Mouse (Mus musculus) kidney, embryonic 15.5 days (tissue): Measurements from ENCODE around the gene Gipc3. TPM values are rescaled to one million over a fixed set of nuclear protein-coding genes. Genes with fewer than 3 reads are reported as not detected.
A peak's percentile ranks its signal among the peaks of the same experiment; 100 is the strongest.

Source experiments
- ATAC-seq: fragments of 200-750 bp; cut with Nextera tagmentation; replicated peaks from 2 replicates; pipeline ENCODE4 v1.8.0; 2017; ENCODE audit warnings: moderate TSS enrichment; ENCODE audit not compliant: low FRiP score
- H3K27ac ChIP-seq: fragments of 300-500 bp; sonication (generic); 2 replicates; pipeline ENCODE4 v1.5.1; 2015; ENCODE audit warnings: mild to moderate bottlenecking, inconsistent platforms
- H3K27me3 ChIP-seq: fragments of 300-500 bp; sonication (generic); 2 replicates; pipeline ENCODE4 v1.6.1; 2015; ENCODE audit warnings: inconsistent platforms
- H3K36me3 ChIP-seq: fragments of 300-500 bp; sonication (generic); 2 replicates; pipeline ENCODE4 v1.6.1; 2015; ENCODE audit warnings: inconsistent platforms
- H3K4me1 ChIP-seq: fragments of 300-500 bp; sonication (generic); 2 replicates; pipeline ENCODE4 v1.6.1; 2015; ENCODE audit warnings: inconsistent platforms
- H3K4me2 ChIP-seq: fragments of 300-500 bp; sonication (generic); 2 replicates; pipeline ENCODE4 v1.6.1; 2015; ENCODE audit warnings: moderate library complexity, mild to moderate bottlenecking, inconsistent platforms
- H3K4me3 ChIP-seq: fragments of 300-500 bp; sonication (generic); replicated peaks from 2 replicates; pipeline ENCODE4 v1.5.1; 2015; ENCODE audit warnings: mild to moderate bottlenecking, inconsistent platforms
- H3K9ac ChIP-seq: fragments of 300-500 bp; sonication (generic); 2 replicates; pipeline ENCODE4 v1.6.1; 2015; ENCODE audit warnings: mild to moderate bottlenecking, inconsistent platforms
- H3K9me3 ChIP-seq: fragments of 300-500 bp; sonication (generic); replicated peaks from 2 replicates; pipeline ENCODE4 v1.6.1; 2016; ENCODE audit warnings: inconsistent platforms
- WGBS: fragments of 180-500 bp; shearing (Covaris S2); methylation state at CpG from one replicate; pipeline ENCODE4 v1.1.7; 2015; ENCODE audit warnings: mixed read lengths; 5-methylcytosine and 5-hydroxymethylcytosine counted together
- polyA plus RNA-seq: library from polyadenylated mRNA; unstranded; fragments of >200 nt; fragmentation: Nextera tagmentation; extraction: Ambion mirVana; gene quantifications from 2 replicates; pipeline ENCODE4 v1.2.1, GENCODE M21; 2015

Gipc3 gene
- polyA plus RNA-seq, 1 experiment from 2014 or later: not detected

- H3K4me1 ChIP-seq: peaks cover 73% of the 10 kb centered on the region
- WGBS: 59% methylated on average over 14 of the region's 14 CpGs
- no peaks in the 10 kb centered on the region for H3K9me3 ChIP-seq
- peaks cover 27% of the 10 kb centered on the region for H3K36me3 ChIP-seq
- H3K27ac ChIP-seq: peak overlapping the region; percentile 86
- ATAC-seq: no peak
- H3K4me3 ChIP-seq: no peak overlapping the region
- H3K27me3 ChIP-seq: no peaks in the 10 kb centered on the region
- H3K4me2 ChIP-seq: no peak overlapping the region; the same call in 1 of the 2 replicates
- H3K9ac ChIP-seq: no peak overlapping the region
Observed at GRCm38 (mm10) chr10:81302781-81303218, 40.3 kb downstream of the Gipc3 start.

DNA sequence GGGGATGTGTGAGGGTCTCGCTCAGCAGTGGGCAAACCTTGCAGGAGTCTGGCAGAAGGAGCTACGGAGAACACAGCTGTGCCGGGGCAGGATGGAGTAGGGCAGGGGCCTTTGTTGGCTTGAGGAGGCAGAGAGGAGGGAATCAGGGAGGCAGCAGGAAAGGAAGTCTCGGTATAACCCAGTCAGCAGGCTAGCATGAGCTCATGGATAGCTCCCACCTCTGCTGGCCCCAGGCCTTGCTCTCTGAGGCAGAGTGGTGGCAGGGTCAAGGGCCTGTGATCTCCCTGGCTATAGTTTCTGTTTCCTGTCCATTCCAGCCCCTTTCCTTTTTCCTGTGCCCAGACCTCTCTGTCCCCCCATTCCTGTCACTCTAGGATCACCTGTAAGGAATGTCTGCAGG is 40.8 kb downstream of the Gipc3 start:
- WGBS: 51% methylated on average over 4 of the region's 4 CpGs
- peak overlapping the region; percentile 86 for H3K27ac ChIP-seq
- H3K9me3 ChIP-seq: no peaks in the 10 kb centered on the region
- 0 out of 2 replicates have a peak overlapping the region, but pooled peaks have one; percentile 7 for H3K9ac ChIP-seq
- peaks cover 22% of the 10 kb centered on the region for H3K36me3 ChIP-seq
- H3K27me3 ChIP-seq: no peaks in the 10 kb centered on the region
- H3K4me2 ChIP-seq: no peak overlapping the region
- H3K4me3 ChIP-seq: no peak overlapping the region
- no peak for ATAC-seq
- H3K4me1 ChIP-seq: peaks cover 78% of the 10 kb centered on the region

DNA sequence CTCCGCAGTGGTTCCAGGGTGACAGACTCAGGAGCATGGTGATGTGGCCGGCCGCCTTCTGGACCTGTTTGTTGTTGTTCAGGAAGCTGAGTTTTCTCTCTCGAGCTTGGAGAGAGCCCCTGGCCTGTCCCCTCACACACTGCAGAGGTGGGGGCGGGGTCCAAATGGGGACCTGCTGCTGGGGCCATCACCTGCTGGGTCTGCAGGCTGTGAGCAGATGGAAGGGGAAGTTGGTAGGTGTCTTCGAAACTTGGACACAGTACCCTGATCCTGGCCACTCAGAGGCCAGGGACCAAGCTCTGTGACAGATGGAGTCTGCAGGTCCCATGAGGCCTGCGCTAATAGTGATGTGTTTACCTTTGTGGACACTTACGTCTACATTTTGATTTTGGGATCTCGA is 41.7 kb downstream of the Gipc3 start:
- Histone ChIP-seq H3K9ac (0 out of 2 replicates have a peak overlapping the region, but pooled peaks have one; percentile 12), H3K4me3 (no peak overlapping the region), H3K4me1 (peaks cover 85% of the 10 kb centered on the region), H3K36me3 (peaks cover 12% of the 10 kb centered on the region), H3K9me3 (no peaks in the 10 kb centered on the region), H3K27ac (peak overlapping the region; percentile 86), H3K4me2 (no peak overlapping the region), H3K27me3 (no peaks in the 10 kb centered on the region)
- ATAC-seq: no peak
- 77% methylated on average over 9 of the region's 9 CpGs for WGBS

DNA sequence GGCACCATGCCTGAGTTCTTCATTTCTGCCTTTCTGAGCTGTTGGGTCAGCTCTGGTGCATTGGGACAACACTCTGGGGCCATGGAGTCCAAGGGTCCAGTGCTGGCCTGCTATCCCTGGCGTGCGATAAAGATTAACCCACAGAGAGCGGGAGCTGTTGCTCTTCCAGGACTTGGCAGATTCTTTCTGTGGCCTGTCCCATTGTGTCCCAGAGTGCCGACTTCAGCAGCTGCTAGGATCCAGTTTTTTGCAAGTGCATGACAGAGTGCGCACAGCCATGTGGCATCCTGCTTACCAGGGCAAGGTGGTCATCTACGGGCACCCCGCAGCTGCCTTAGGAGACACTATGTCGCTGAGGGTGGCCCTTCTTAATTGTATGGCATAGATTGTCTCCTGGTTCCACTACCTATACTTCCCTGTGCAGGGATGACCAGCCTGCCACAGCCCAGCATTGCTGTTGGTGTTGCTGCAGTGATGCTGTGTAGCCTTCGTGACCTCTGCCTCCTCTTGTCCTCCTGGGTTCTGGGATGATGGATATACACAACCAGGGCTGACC is 42.6 kb downstream of the Gipc3 start:
- Histone ChIP-seq H3K4me1 (peaks cover 87% of the 10 kb centered on the region), H3K9ac (no peak overlapping the region), H3K36me3 (0 out of 2 replicates have a peak, but pooled peaks cover 5% of the 10 kb centered on the region), H3K27me3 (no peaks in the 10 kb centered on the region), H3K9me3 (no peaks in the 10 kb centered on the region), H3K4me2 (peak overlapping the region; percentile 20; the same call in 1 of the 2 replicates), H3K27ac (peak overlapping the region; percentile 86), H3K4me3 (no peak overlapping the region)
- 70% methylated on average over 9 of the region's 9 CpGs for WGBS
- ATAC-seq: peak; percentile 66

DNA sequence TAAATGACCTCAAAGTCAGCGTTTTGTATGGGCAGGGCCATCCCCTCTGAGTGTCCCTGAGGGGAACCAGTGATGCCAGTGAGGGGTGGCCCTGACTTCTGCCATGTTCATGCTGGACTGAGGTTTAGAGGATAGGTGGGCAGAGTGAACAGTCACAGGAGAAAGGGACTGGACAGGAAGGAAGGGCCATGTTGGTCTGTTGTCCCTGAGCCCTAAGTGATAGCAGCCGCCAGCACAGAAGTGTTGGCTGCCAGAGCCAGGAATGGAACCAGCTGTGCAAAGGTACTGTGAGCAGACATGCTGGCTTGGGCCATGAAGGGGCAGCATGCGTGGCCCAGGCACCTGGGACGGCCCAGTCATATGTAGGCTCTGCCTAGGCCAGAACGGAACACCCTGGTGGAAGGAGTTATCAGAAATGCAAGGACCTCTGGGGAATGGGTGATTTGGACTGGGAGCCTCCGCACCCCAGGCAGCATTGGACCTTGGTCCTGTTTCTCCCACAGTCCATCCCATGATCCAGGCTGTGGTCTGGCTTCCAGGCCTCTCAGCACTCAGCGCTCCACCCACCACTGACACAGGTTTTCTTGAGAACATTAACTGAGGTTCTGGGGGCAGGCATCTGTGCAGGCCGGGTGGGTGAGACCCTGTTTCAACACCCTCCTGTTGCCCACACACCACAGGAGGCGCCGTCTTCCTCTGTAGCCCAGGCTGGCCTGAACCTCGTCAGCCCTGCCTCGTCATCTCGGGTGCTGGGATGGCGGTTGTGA is 43.3 kb downstream of the Gipc3 start:
- H3K4me3 ChIP-seq: no peak overlapping the region
- 0 out of 2 replicates have a peak overlapping the region, but pooled peaks have one; percentile 16 for H3K9ac ChIP-seq
- peak; percentile 40 for ATAC-seq
- peak overlapping the region; percentile 20; the same call in 1 of the 2 replicates for H3K4me2 ChIP-seq
- no peaks in the 10 kb centered on the region for H3K9me3 ChIP-seq
- peaks cover 87% of the 10 kb centered on the region for H3K4me1 ChIP-seq
- no peaks in the 10 kb centered on the region for H3K36me3 ChIP-seq
- peak overlapping the region; percentile 86 for H3K27ac ChIP-seq
- H3K27me3 ChIP-seq: no peaks in the 10 kb centered on the region
- 80% methylated on average over 14 of the region's 14 CpGs for WGBS

GRCm38 (mm10) chr10:81298369-81299100 is 44.5 kb downstream of the Gipc3 start:
- ATAC-seq: no peak
- Histone ChIP-seq H3K9ac (no peak overlapping the region), H3K36me3 (no peaks in the 10 kb centered on the region), H3K4me2 (peak overlapping the region; percentile 13; the same call in 1 of the 2 replicates), H3K27me3 (no peaks in the 10 kb centered on the region), H3K4me3 (no peak overlapping the region), H3K27ac (peak overlapping the region; percentile 86), H3K4me1 (peaks cover 88% of the 10 kb centered on the region), H3K9me3 (no peaks in the 10 kb centered on the region)
- 88% methylated on average over 17 of the region's 17 CpGs for WGBS

DNA sequence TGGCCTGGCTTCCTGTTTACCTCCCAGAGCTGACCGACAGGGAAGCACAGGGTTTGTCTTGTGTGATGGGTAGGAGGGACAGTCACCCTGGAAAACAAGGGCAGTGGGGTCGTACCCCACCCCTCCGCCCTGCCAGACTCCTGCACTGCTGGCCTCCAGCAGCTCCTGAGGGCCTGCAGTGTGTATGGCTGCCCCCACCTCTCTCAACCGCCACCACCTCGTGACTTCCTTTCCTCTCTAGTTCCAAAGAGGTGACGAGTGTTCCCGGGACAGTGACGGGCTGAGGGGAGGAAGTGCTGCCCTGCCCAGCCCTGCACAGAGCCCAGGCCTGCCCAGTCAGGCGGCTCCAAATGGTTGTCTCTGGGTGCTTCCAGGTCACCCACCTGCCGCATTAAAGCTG is 45.2 kb downstream of the Gipc3 start:
- no peaks in the 10 kb centered on the region for H3K9me3 ChIP-seq
- peak overlapping the region; percentile 86 for H3K27ac ChIP-seq
- H3K4me3 ChIP-seq: 0 out of 2 replicates have a peak overlapping the region, but pooled peaks have one; percentile 2
- ATAC-seq: no peak
- H3K36me3 ChIP-seq: no peaks in the 10 kb centered on the region
- H3K27me3 ChIP-seq: no peaks in the 10 kb centered on the region
- peak overlapping the region; percentile 13; the same call in 1 of the 2 replicates for H3K4me2 ChIP-seq
- 31% methylated on average over 10 of the region's 10 CpGs for WGBS
- peaks cover 83% of the 10 kb centered on the region for H3K4me1 ChIP-seq
- 0 out of 2 replicates have a peak overlapping the region, but pooled peaks have one; percentile 16 for H3K9ac ChIP-seq

GRCm38 (mm10) chr10:81297246-81297645 is 45.8 kb downstream of the Gipc3 start:
- Histone ChIP-seq H3K4me2 (no peak overlapping the region), H3K4me3 (no peak overlapping the region), H3K9me3 (no peaks in the 10 kb centered on the region), H3K9ac (0 out of 2 replicates have a peak overlapping the region, but pooled peaks have one; percentile 16), H3K4me1 (peaks cover 79% of the 10 kb centered on the region), H3K27me3 (no peaks in the 10 kb centered on the region), H3K27ac (peak overlapping the region; percentile 86), H3K36me3 (no peaks in the 10 kb centered on the region)
- no peak for ATAC-seq
- 66% methylated on average over 6 of the region's 6 CpGs for WGBS

- no peak for ATAC-seq
- H3K27me3 ChIP-seq: peaks cover 16% of the 10 kb centered on the region
- no peak overlapping the region for H3K4me2 ChIP-seq
- H3K9ac ChIP-seq: no peak overlapping the region
- H3K4me1 ChIP-seq: peaks cover 75% of the 10 kb centered on the region
- 82% methylated on average over 6 of the region's 6 CpGs for WGBS
- no peaks in the 10 kb centered on the region for H3K9me3 ChIP-seq
- no peak overlapping the region for H3K27ac ChIP-seq
- H3K36me3 ChIP-seq: no peaks in the 10 kb centered on the region
- H3K4me3 ChIP-seq: no peak overlapping the region
Observed at GRCm38 (mm10) chr10:81295185-81295584, 47.9 kb downstream of the Gipc3 start.

DNA sequence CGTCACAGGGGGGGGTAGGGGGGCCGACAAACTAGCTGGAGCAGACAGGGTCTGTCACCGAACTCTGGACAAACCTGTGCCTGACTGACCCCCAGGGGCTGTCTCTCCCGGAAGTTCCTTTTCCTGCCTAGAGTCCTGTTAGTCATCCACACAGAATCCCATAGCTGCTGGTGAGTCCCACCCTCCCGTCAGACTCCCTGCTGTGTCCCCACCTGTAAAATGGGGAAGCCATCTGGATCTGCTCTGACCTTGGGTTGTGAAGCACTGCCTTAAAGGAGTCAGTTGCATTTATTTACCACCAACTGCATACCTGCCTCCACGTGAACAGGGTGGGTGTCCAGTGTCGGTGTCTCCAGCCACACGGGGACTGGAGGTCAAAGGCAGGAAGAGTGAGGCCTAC is 48.6 kb downstream of the Gipc3 start:
- Histone ChIP-seq H3K4me1 (peaks cover 73% of the 10 kb centered on the region), H3K4me2 (peak overlapping the region; percentile 90), H3K9ac (peak overlapping the region; percentile 82), H3K4me3 (peak overlapping the region; percentile 88), H3K27ac (no peak overlapping the region), H3K9me3 (no peaks in the 10 kb centered on the region), H3K27me3 (peaks cover 21% of the 10 kb centered on the region), H3K36me3 (no peaks in the 10 kb centered on the region)
- WGBS: 31% methylated on average over 8 of the region's 8 CpGs
- no peak for ATAC-seq

GRCm38 (mm10) chr10:81293334-81294030 is 49.6 kb downstream of the Gipc3 start:
- Histone ChIP-seq H3K27me3 (peaks cover 21% of the 10 kb centered on the region), H3K9me3 (no peaks in the 10 kb centered on the region), H3K36me3 (no peaks in the 10 kb centered on the region), H3K4me1 (peaks cover 71% of the 10 kb centered on the region), H3K9ac (peak overlapping the region; percentile 82), H3K4me2 (peak overlapping the region; percentile 90), H3K4me3 (peak overlapping the region; percentile 88), H3K27ac (peak overlapping the region; percentile 93)
- WGBS: 1% methylated on average over 25 of the region's 25 CpGs
- ATAC-seq: no peak
